ENCODE assay signal across 9 mouse cellular contexts in genomic region chr10:54076420-54076819, GRCm38 (mm10). TPM values are rescaled to one million over a fixed set of nuclear protein-coding genes. Genes with fewer than 3 reads are reported as not detected.
A peak's percentile ranks its signal among the peaks of the same experiment; 100 is the strongest.
DNase-seq lines count a peak whose midpoint lies in the region; ATAC-seq lines count a peak whose summit lies in the region.
"Had no signal": no experiment of that assay in that cellular context is flagged by ENCODE, and none has a peak within 500 bp of the region (broad histone marks: within the 10 kb centered on the region; RNA-seq: fewer than 3 reads in every experiment).

Gene Man1a (minus strand): TSS chr10:54076609.

- H3K4me3 ChIP-seq in brown adipose tissue, adult 24 weeks (ENCODE audit: insufficient read depth, low read depth, low read length), result peak within 1 kb of the TSS; percentile 88
- H3K4me3 ChIP-seq in liver, embryonic 15.5 days (replicated peaks), result peak within 1 kb of the TSS; percentile 100
- peak within 1 kb of the TSS; percentile 76 for H3K4me3 ChIP-seq in neural tube, embryonic 12.5 days

- H3K9ac ChIP-seq in liver, embryonic 15.5 days, result peak within 1 kb of the TSS; percentile 99
- H3K9ac ChIP-seq in neural tube, embryonic 12.5 days, result peak within 1 kb of the TSS; percentile 65

- WGBS in liver, embryonic 15.5 days (ENCODE audit: insufficient replicate concordance), result 10% methylated on average over 4 of the region's 4 CpGs
- WGBS in neural tube, embryonic 12.5 days, result 5% methylated on average over 4 of the region's 4 CpGs

- peaks cover 4% of the 10 kb centered on the region; the same call in 1 of the 2 replicates for H3K4me1 ChIP-seq in brown adipose tissue, adult 24 weeks (ENCODE audit: control insufficient read depth, insufficient read depth, insufficient read length, low read length)
- H3K4me1 ChIP-seq in liver, embryonic 15.5 days (replicated peaks), result peaks cover 30% of the 10 kb centered on the region
- peaks cover 9% of the 10 kb centered on the region; the same call in 1 of the 2 replicates for H3K4me1 ChIP-seq in neural tube, embryonic 12.5 days

- H3K27me3 ChIP-seq in liver, embryonic 15.5 days, result peaks cover 16% of the 10 kb centered on the region
- no peaks in the 10 kb centered on the region for H3K27me3 ChIP-seq in neural tube, embryonic 12.5 days (replicated peaks)

- no peak for ATAC-seq in inflammation-experienced regulatory T-cells, adult 6 months
- ATAC-seq in liver, embryonic 15.5 days (ENCODE audit: insufficient read depth), result no peak
- no peak for ATAC-seq in neural tube, embryonic 12.5 days (ENCODE audit: low FRiP score, low read depth)

- DNase-seq in layer of hippocampus, adult 18-20 months (ENCODE audit: low spot score in 2 of 2), result no peak
- no peak for DNase-seq in layer of hippocampus, adult 9-10 months (ENCODE audit: low spot score)
- peak in 1 of 2 experiments; percentile 22 for DNase-seq in gastrocnemius, postnatal 4 days (ENCODE audit: low spot score in 2 of 2)
- DNase-seq in frontal cortex, postnatal 14 days (ENCODE audit: low spot score in 2 of 2), result no peak

- H3K36me3 ChIP-seq in liver, embryonic 15.5 days (replicated peaks), result peaks cover 9% of the 10 kb centered on the region; the same call in 1 of the 2 replicates
- H3K36me3 ChIP-seq in neural tube, embryonic 12.5 days, result no peaks in the 10 kb centered on the region
- H3K36me3 ChIP-seq: G1E had no signal

- H3K27ac ChIP-seq in brown adipose tissue, adult 24 weeks (replicated peaks; ENCODE audit: low read depth, low read length), result peak within 1 kb of the TSS; percentile 83
- peak within 1 kb of the TSS; percentile 86 for H3K27ac ChIP-seq in liver, embryonic 15.5 days (replicated peaks)
- H3K27ac ChIP-seq in neural tube, embryonic 12.5 days, result no peak within 1 kb of the TSS

- peak within 1 kb of the TSS; percentile 94 for H3K4me2 ChIP-seq in liver, embryonic 15.5 days
- peak within 1 kb of the TSS; percentile 99 for H3K4me2 ChIP-seq in neural tube, embryonic 12.5 days (replicated peaks)

- no peaks in the 10 kb centered on the region for H3K9me3 ChIP-seq in liver, embryonic 15.5 days (replicated peaks)
- H3K9me3 ChIP-seq in neural tube, embryonic 12.5 days, result no peaks in the 10 kb centered on the region

RNA-seq across cellular contexts. Expression of gene Man1a, which starts in this region (rescaled TPM):
- 10 to 100 TPM; 54.5 to 65.3 TPM for total RNA-seq in layer of hippocampus, adult 18-20 months (2021)
- polyA plus RNA-seq in brown adipose tissue, adult 24 weeks (2012; ENCODE audit: insufficient read depth, insufficient read length, missing spikeins), result 7.7 and 9.8 TPM in 2 replicates
- 10 to 100 TPM; 23.4 to 25.8 TPM for total RNA-seq in gastrocnemius, postnatal 4 days (2021)
- polyA plus RNA-seq in inflammation-experienced regulatory T-cells, adult 6 months (2017; shearing (Covaris generic)), result 10 to 100 TPM; 14.5 to 22.2 (median 20.0) TPM
- polyA plus RNA-seq in liver, embryonic 15.5 days (2015; fragmentation: Nextera tagmentation; extraction: Ambion mirVana), result 12.0 and 14.4 TPM in 2 replicates
- 3.3 and 4.5 TPM in 2 replicates for polyA plus RNA-seq in neural tube, embryonic 12.5 days (2016; fragmentation: Nextera tagmentation; extraction: Ambion mirVana)
